Mouse (Mus musculus): ENCODE data around the gene Uchl1. TPM values are rescaled to one million over a fixed set of nuclear protein-coding genes. Genes with fewer than 3 reads are reported as not detected.
A peak's percentile ranks its signal among the peaks of the same experiment; 100 is the strongest.

Uchl1 gene
- polyA plus RNA-seq (2016; fragmentation: Nextera tagmentation; extraction: Ambion mirVana) = 128 and 129 TPM in 2 replicates

DNA sequence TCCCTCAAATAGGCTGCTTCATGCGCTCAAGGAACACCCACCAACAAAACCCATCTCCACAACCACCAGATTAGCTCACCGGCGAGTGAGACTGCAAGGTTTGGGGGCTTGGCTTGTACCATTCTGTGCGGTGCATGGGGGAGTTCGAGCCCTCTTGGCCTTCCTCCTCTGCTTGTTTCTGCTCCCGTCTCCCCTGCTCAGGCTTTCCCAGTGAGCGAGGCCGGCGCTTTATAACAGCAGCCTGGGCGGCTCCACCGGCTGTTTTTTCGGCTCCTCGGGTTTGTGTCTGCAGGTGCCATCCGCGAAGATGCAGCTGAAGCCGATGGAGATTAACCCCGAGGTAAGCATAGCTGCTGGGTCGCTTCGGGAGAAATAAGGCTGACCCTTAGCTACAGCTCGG, at the start of gene Uchl1:
Gene Uchl1 (plus strand): TSS at position 109 of the 400 bp plus-strand sequence.
- Histone ChIP-seq H3K27me3 (replicated peaks) (peaks cover 7% of the 10 kb centered on the region), H3K27ac (ENCODE audit: poor library complexity, severe bottlenecking) (no peak within 1 kb of the TSS), H3K4me2 (peak within 1 kb of the TSS; percentile 99), H3K9ac (peak within 1 kb of the TSS; percentile 69), H3K36me3 (no peaks in the 10 kb centered on the region), H3K9me3 (replicated peaks) (no peaks in the 10 kb centered on the region), H3K4me1 (replicated peaks) (peaks cover 17% of the 10 kb centered on the region), H3K4me3 (peak within 1 kb of the TSS; percentile 67)
- WGBS = under 1% methylated on average over 20 of the region's 20 CpGs
- ATAC-seq (ENCODE audit: insufficient number of reproducible peaks, low FRiP score) = peak; percentile 78

DNA sequence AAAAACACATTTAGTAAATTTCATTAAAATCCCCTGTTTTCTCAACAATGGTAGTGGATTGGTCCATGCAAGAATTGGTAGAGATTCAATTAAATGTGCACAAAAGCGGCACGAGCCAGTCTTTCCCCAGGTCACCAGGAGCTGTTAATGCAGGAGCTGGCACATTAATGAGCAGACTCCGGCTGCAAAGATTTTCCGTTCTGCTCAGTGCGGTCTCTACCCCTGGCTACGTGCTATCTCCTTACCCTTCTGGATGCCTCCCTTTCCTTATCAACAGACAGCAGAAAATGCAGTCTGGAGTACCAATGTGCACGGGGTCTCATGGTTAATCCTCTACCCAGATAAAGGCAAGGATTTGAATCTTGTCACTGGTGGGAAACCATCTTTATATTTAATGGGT, 48.1 kb upstream of the Uchl1 start:
- no peaks in the 10 kb centered on the region for H3K9me3 ChIP-seq (replicated peaks)
- no peaks in the 10 kb centered on the region for H3K36me3 ChIP-seq
- H3K4me1 ChIP-seq (replicated peaks) = 0 out of 2 replicates have a peak, but pooled peaks cover 3% of the 10 kb centered on the region
- H3K9ac ChIP-seq = no peak overlapping the region
- H3K27ac ChIP-seq (ENCODE audit: poor library complexity, severe bottlenecking) = no peak overlapping the region
- peak overlapping the region; percentile 40; the same call in 1 of the 2 replicates for H3K4me2 ChIP-seq
- H3K4me3 ChIP-seq = no peak overlapping the region
- ATAC-seq (ENCODE audit: insufficient number of reproducible peaks, low FRiP score) = no peak
- WGBS = 16% methylated on average over 7 of the region's 7 CpGs
- H3K27me3 ChIP-seq (replicated peaks) = no peaks in the 10 kb centered on the region

DNA sequence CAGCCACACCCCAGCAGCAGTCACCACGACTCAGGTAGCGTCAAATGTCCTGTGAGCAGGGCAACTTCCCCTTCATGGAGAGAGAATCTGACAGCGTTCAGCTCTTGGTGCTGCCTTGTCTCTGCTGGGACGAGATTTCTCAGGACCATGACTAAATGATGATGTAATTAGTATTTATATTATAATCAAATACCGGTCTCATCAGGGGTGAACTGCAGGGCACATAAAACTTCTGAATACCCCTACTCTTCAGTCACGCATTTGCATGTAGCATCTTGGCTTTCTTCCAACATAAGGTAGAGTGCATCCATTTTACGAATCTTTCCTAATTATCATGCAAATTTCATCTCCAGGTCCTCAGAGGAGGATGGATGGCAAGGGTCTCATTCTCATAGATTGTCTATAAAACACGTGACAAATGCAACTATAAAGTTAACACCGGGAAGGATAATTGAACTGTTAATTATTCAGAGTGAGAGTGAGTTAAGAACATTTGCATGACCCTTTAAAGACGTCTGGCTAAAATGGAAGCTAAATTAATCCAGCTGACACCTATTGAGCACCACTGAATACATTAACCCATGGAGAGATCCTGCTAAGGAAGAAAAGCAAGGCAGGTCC, 40.3 kb upstream of the Uchl1 start:
- no peak for ATAC-seq (ENCODE audit: insufficient number of reproducible peaks, low FRiP score)
- Histone ChIP-seq H3K27ac (ENCODE audit: poor library complexity, severe bottlenecking) (no peak overlapping the region), H3K4me1 (replicated peaks) (no peaks in the 10 kb centered on the region), H3K9ac (no peak overlapping the region), H3K36me3 (no peaks in the 10 kb centered on the region), H3K4me3 (no peak overlapping the region), H3K4me2 (no peak overlapping the region), H3K27me3 (replicated peaks) (no peaks in the 10 kb centered on the region), H3K9me3 (replicated peaks) (no peaks in the 10 kb centered on the region; the same call in 1 of the 2 replicates)
- WGBS = 66% methylated on average over 10 of the region's 10 CpGs

DNA sequence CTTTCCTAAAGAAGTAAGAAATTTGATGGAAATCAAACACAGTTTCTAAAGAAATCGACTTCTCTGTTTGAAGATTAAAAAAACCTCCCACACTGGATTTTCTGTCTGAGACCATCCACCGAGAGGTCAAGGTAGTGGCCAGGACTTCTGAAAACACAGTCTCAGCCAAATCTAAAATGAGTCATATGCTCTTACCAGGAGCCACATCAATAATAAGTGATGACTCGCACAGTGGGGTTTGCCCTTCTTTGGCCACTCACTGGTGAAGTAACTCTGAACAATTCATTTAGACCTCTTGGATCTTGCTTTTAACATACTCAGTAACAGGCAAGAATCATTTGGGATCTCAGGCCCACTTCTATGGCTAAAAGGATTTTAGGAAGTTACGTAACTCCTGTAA, 33.7 kb upstream of the Uchl1 start:
- no peaks in the 10 kb centered on the region for H3K27me3 ChIP-seq (replicated peaks)
- peaks cover 3% of the 10 kb centered on the region for H3K9me3 ChIP-seq (replicated peaks)
- no peak overlapping the region for H3K27ac ChIP-seq (ENCODE audit: poor library complexity, severe bottlenecking)
- H3K4me1 ChIP-seq (replicated peaks) = peaks cover 11% of the 10 kb centered on the region
- no peak overlapping the region for H3K4me2 ChIP-seq
- no peak for ATAC-seq (ENCODE audit: insufficient number of reproducible peaks, low FRiP score)
- no peak overlapping the region for H3K9ac ChIP-seq
- H3K4me3 ChIP-seq = no peak overlapping the region
- 80% methylated on average over 4 of the region's 4 CpGs for WGBS
- no peaks in the 10 kb centered on the region for H3K36me3 ChIP-seq

DNA sequence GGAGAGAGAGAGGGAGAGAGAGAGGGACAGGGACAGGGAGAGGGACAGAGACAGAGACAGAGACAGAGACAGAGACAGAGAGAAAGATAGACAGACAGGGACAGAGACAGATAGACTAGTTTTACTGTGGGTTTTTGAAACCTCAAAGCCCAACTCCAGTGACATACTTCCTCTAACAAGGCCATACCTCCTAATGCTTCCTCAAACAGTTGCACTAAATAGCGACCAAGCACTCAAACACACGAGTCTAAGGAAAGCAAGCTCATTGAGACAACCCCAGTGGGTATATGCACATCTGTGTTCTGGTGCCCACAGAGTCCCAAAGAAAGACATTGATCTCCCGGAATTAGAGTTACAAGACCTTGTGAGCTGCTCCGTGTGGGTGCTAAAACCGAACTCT, 32.6 kb upstream of the Uchl1 start:
- peaks cover 22% of the 10 kb centered on the region for H3K4me1 ChIP-seq (replicated peaks)
- H3K36me3 ChIP-seq = no peaks in the 10 kb centered on the region
- no peaks in the 10 kb centered on the region for H3K27me3 ChIP-seq (replicated peaks)
- H3K4me3 ChIP-seq = no peak overlapping the region
- WGBS = 82% methylated on average over 5 of the region's 5 CpGs
- no peak for ATAC-seq (ENCODE audit: insufficient number of reproducible peaks, low FRiP score)
- no peak overlapping the region for H3K9ac ChIP-seq
- no peak overlapping the region for H3K4me2 ChIP-seq
- peaks cover 3% of the 10 kb centered on the region; the same call in 1 of the 2 replicates for H3K9me3 ChIP-seq (replicated peaks)
- H3K27ac ChIP-seq (ENCODE audit: poor library complexity, severe bottlenecking) = no peak overlapping the region

DNA sequence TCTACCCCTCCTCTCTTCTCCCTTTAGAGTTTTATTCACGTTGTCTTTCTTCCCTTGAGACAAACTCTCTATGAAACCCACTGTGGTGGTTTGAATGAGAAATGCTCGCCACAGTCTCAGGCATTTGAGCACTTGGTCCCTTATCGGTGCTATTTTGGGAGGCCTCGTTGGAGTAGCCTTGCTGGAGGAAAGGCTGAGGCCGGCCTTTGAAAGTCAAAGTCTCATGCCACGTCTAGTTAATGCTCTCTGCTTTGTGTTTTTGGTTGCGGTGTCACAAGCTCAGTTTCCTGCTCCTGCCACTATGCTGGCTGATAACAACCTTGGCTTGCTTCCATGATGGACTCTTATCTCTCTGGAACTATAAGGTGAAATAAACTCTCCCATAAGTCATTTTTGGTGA, 28.4 kb upstream of the Uchl1 start:
- Histone ChIP-seq H3K27ac (ENCODE audit: poor library complexity, severe bottlenecking) (peak overlapping the region; percentile 89), H3K36me3 (no peaks in the 10 kb centered on the region), H3K9ac (no peak overlapping the region), H3K4me2 (peak overlapping the region; percentile 39), H3K9me3 (replicated peaks) (no peaks in the 10 kb centered on the region), H3K27me3 (replicated peaks) (no peaks in the 10 kb centered on the region), H3K4me1 (replicated peaks) (peaks cover 29% of the 10 kb centered on the region), H3K4me3 (no peak overlapping the region)
- no peak for ATAC-seq (ENCODE audit: insufficient number of reproducible peaks, low FRiP score)
- WGBS = 6% methylated on average over 7 of the region's 7 CpGs

DNA sequence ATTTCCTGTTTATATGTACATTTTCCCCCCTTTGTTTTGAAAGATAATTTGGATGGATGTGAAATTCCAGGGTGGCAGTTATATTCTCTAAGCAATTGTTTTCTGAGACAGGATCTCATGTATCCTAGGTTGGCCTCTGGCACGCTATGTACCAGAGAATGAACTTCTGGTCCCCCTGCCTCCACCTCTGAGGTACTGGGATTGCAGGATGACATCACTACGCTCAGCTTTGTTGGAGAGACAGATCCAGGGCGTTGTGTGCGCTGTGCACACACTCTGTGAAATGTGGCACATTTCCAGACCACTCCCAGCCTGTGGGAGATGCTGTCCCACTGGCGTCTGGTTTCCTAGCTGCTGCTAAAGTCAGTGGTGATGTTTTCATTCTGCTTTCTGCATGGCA, 21.7 kb upstream of the Uchl1 start:
- Histone ChIP-seq H3K9ac (no peak overlapping the region), H3K4me1 (replicated peaks) (peaks cover 11% of the 10 kb centered on the region), H3K27me3 (replicated peaks) (no peaks in the 10 kb centered on the region), H3K36me3 (no peaks in the 10 kb centered on the region), H3K9me3 (replicated peaks) (0 out of 2 replicates have a peak, but pooled peaks cover 6% of the 10 kb centered on the region), H3K27ac (ENCODE audit: poor library complexity, severe bottlenecking) (0 out of 2 replicates have a peak overlapping the region, but pooled peaks have one; percentile 44), H3K4me2 (no peak overlapping the region), H3K4me3 (no peak overlapping the region)
- WGBS = 24% methylated on average over 5 of the region's 5 CpGs
- ATAC-seq (ENCODE audit: insufficient number of reproducible peaks, low FRiP score) = peak; percentile 83

DNA sequence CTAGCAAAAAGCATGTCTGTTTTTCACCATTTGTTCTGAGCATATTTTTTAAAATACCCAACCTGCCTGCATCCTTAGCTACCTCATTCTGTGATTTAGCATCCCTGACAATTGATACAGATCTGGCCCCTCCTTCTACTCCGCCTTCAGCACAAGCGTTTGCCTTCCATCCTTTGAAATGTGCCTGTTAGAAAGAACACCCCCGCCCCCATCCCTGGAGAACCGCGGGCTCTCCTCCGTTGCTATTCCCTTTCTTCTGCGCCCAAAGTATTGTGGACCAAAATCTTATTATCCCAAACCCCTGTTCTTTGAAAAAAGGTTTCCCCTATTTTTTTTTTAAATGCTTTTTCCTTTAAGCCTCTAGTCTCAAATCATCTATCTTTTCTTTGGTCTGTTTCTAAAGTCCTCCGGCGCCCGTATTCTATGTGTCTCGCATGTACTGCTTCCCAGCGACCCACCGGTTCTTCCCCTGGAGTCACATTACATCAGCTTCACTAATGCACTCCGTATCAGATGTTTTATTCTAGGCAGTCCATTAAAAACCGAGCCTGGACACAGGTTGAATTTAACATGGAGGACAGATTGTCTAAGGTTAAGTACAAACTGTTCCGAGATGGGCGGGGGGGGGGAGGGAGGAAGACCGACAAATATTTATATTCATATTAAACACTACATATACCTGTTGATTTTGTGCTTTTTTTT, 551 bp upstream of the Uchl1 start:
- Histone ChIP-seq H3K4me1 (replicated peaks) (peaks cover 17% of the 10 kb centered on the region), H3K4me2 (peak overlapping the region; percentile 99), H3K27ac (ENCODE audit: poor library complexity, severe bottlenecking) (no peak overlapping the region), H3K4me3 (peak overlapping the region; percentile 67), H3K27me3 (replicated peaks) (peaks cover 7% of the 10 kb centered on the region), H3K9ac (peak overlapping the region; percentile 69; the same call in 1 of the 2 replicates), H3K9me3 (replicated peaks) (no peaks in the 10 kb centered on the region), H3K36me3 (no peaks in the 10 kb centered on the region)
- 1% methylated on average over 18 of the region's 18 CpGs for WGBS
- no peak for ATAC-seq (ENCODE audit: insufficient number of reproducible peaks, low FRiP score)

DNA sequence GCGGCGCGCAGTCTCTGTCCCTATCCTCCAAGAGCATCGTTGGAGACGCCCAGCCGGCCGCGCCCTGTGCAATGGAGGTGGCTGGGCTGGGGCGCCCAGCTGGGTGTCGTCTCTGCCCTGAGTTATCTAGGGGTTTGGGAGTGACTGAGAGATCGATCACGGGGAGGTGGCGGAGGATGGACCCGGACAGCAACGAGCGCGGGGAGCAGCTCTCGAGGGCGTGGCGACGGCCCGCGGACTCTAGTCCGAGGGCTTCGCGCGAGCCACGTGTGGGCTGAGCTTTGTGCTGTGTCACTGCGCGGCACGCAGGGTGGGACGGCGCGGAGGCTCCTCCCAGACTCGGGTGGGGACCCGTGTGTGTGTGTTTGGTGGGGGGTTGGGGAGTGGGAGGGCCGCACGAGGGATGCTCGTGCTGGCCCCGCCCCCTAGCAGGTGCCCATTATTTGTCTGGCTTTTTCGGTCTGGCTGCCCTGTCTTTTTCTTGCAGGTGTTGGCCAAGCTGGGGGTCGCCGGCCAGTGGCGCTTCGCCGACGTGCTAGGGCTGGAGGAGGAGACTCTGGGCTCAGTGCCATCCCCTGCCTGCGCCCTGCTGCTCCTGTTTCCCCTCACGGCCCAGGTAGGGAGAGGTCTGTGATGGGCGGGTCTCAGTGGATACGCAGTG, 696 bp downstream of the Uchl1 start:
- ATAC-seq (ENCODE audit: insufficient number of reproducible peaks, low FRiP score) = peak; percentile 77
- Histone ChIP-seq H3K4me2 (peak overlapping the region; percentile 99), H3K27me3 (replicated peaks) (peaks cover 7% of the 10 kb centered on the region), H3K4me3 (peak overlapping the region; percentile 67), H3K9ac (peak overlapping the region; percentile 69), H3K4me1 (replicated peaks) (peaks cover 21% of the 10 kb centered on the region), H3K36me3 (peaks cover 2% of the 10 kb centered on the region; the same call in 1 of the 2 replicates), H3K9me3 (replicated peaks) (no peaks in the 10 kb centered on the region), H3K27ac (ENCODE audit: poor library complexity, severe bottlenecking) (no peak overlapping the region)
- under 1% methylated on average over 50 of the region's 51 CpGs for WGBS

DNA sequence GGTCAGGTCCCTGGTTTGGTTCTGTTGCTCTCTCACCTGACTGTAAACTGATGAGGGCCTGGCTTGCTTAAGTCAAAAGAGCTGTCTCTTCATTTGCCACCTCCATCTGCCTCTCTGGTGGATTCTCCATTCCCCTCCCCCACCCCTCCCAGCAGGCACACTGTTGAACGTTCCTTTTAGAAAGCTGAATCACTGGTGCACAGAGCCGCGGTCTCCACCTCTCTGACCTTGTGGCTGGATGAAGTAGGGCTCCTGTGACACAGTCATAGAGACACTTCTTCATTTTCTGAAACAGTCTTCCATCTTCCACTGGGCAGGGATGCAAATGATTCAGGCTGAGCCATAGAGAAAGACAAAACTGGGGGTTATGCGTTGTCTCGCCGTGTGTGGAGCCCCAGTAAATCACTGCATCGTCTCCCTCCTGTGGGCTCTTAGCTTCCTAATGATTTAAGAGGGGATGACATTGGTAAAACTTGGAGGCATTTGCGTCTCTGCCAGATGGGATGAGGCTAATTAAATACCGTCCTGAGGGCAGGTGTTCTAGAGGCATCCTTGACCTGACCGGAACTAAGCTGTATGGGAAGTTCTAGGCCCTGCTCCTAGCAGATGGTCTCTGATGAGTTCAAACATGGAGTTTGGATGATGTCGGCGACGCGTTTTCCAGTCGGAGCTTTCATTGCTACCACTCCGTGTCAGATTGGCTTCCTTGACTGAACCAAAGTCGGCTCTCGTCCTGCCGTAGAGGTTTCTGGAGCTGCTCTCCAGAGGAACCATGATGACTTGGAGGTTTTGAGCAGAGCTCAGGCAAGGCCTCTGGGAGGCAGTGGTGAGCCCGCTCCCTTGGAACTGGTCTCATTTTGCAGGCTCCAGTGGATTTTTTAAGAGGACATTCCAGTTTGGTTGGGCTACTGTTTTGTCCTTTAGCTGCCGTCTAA, 1.8 kb downstream of the Uchl1 start:
- 74% methylated on average over 21 of the region's 21 CpGs for WGBS
- H3K4me3 ChIP-seq = no peak overlapping the region
- peak overlapping the region; percentile 99 for H3K4me2 ChIP-seq
- peaks cover 11% of the 10 kb centered on the region for H3K36me3 ChIP-seq
- H3K9ac ChIP-seq = no peak overlapping the region
- ATAC-seq (ENCODE audit: insufficient number of reproducible peaks, low FRiP score) = no peak
- peaks cover 28% of the 10 kb centered on the region for H3K4me1 ChIP-seq (replicated peaks)
- peaks cover 7% of the 10 kb centered on the region for H3K27me3 ChIP-seq (replicated peaks)
- H3K9me3 ChIP-seq (replicated peaks) = no peaks in the 10 kb centered on the region
- no peak overlapping the region for H3K27ac ChIP-seq (ENCODE audit: poor library complexity, severe bottlenecking)
